Mouse (Mus musculus) bone marrow, adult 2 months (tissue): Measurements from ENCODE around the gene Prpf4.

ENCODE experiments used
- CTCF ChIP-seq: fragments of 200-500 bp; IDR thresholded peaks from 2 replicates; pipeline ENCODE4 v1.5.1; 2011; ENCODE audit warnings: low read length, control low read depth; ENCODE audit not compliant: control insufficient read depth, insufficient read depth
- POLR2A ChIP-seq: fragments of 200-500 bp; IDR thresholded peaks from 2 replicates; pipeline ENCODE4 v1.6.1; 2011; ENCODE audit warnings: low read depth, mild to moderate bottlenecking, control low read depth, low read length, borderline replicate concordance; ENCODE audit not compliant: control insufficient read depth

GRCm38 (mm10) chr4:62431522-62431921 lies 22.9 kb downstream of the Prpf4 start:
- TF ChIP-seq CTCF (no peak), POLR2A (no peak)
